Mouse (Mus musculus): ENCODE data around the gene Gm4871. TPM values are rescaled to one million over a fixed set of nuclear protein-coding genes. Genes with fewer than 3 reads are reported as not detected.
"Not testable (repeated sequence)": the region's sequence is repeated elsewhere in the genome, so short reads cannot be mapped to it uniquely, and the experiment has no call there.

Gm4871 gene
- polyA plus RNA-seq, 2 experiments: not detected

GRCm38 (mm10) chr5:145068863-145069262 is 36.3 kb upstream of the Gm4871 start:
- Histone ChIP-seq H3K27me3 (ENCODE audit: control insufficient read depth, insufficient read depth, low read length) (no peaks in the 10 kb centered on the region), H3K27ac (no peak overlapping the region), H3K4me1 (replicated peaks; ENCODE audit: control insufficient read depth in 2 of 2, insufficient read depth in 2 of 2, low read length in 1 of 2) (no peaks in the 10 kb centered on the region), H3K9me3 (ENCODE audit: control insufficient read depth, low read length) (no peaks in the 10 kb centered on the region), H3K4me3 (ENCODE audit: insufficient read depth in 1 of 2, low read depth in 2 of 2, low read length in 2 of 2) (no peak overlapping the region), H3K9ac (replicated peaks) (no peak overlapping the region), H3K36me3 (replicated peaks; ENCODE audit: control insufficient read depth, insufficient read depth, low read depth) (no peaks in the 10 kb centered on the region), H3K4me2 (ENCODE audit: low read depth) (no peak overlapping the region)
- no peak for TF ChIP-seq CTCF (IDR thresholded peaks at IDR 0.05; ENCODE audit: low read depth)
- TF ChIP-seq EP300 (IDR thresholded peaks at IDR 0.05; ENCODE audit: low read depth): no peak
- DNase-seq (ENCODE audit: low read depth in 3 of 3, low spot score in 3 of 3): no peak
- 34% methylated on average over 3 of the region's 3 CpGs for WGBS (ENCODE audit: insufficient replicate concordance)
- ATAC-seq (ENCODE audit: insufficient read depth): no peak

- DNase-seq (ENCODE audit: low read depth in 3 of 3, low spot score in 3 of 3) (no peak), ATAC-seq (ENCODE audit: insufficient read depth) (no peak)
- H3K36me3 ChIP-seq (replicated peaks; ENCODE audit: control insufficient read depth, insufficient read depth, low read depth): no peaks in the 10 kb centered on the region
- no peaks in the 10 kb centered on the region for H3K27me3 ChIP-seq (ENCODE audit: control insufficient read depth, insufficient read depth, low read length)
- no peaks in the 10 kb centered on the region for H3K4me1 ChIP-seq (replicated peaks; ENCODE audit: control insufficient read depth in 2 of 2, insufficient read depth in 2 of 2, low read length in 1 of 2)
- 67% methylated on average over 1 of the region's 1 CpGs for WGBS (ENCODE audit: insufficient replicate concordance)
- no peak overlapping the region for H3K27ac ChIP-seq
- H3K9me3 ChIP-seq (ENCODE audit: control insufficient read depth, low read length): no peaks in the 10 kb centered on the region
- no peak overlapping the region for H3K9ac ChIP-seq (replicated peaks)
- TF ChIP-seq CTCF (IDR thresholded peaks at IDR 0.05; ENCODE audit: low read depth) (no peak), EP300 (IDR thresholded peaks at IDR 0.05; ENCODE audit: low read depth) (no peak)
- H3K4me2 ChIP-seq (ENCODE audit: low read depth): no peak overlapping the region
- no peak overlapping the region for H3K4me3 ChIP-seq (ENCODE audit: insufficient read depth in 1 of 2, low read depth in 2 of 2, low read length in 2 of 2)
Observed at GRCm38 (mm10) chr5:145064765-145065340, 32.3 kb upstream of the Gm4871 start.

- H3K27me3 ChIP-seq (ENCODE audit: control insufficient read depth, insufficient read depth, low read length): no peaks in the 10 kb centered on the region
- DNase-seq (ENCODE audit: low read depth in 3 of 3, low spot score in 3 of 3) (no peak), ATAC-seq (ENCODE audit: insufficient read depth) (no peak)
- H3K9me3 ChIP-seq (ENCODE audit: control insufficient read depth, low read length): no peaks in the 10 kb centered on the region
- H3K4me2 ChIP-seq (ENCODE audit: low read depth): no peak overlapping the region
- TF ChIP-seq CTCF (IDR thresholded peaks at IDR 0.05; ENCODE audit: low read depth) (no peak), EP300 (IDR thresholded peaks at IDR 0.05; ENCODE audit: low read depth) (no peak)
- WGBS (ENCODE audit: insufficient replicate concordance): 68% methylated on average over 2 of the region's 2 CpGs
- H3K36me3 ChIP-seq (replicated peaks; ENCODE audit: control insufficient read depth, insufficient read depth, low read depth): no peaks in the 10 kb centered on the region
- H3K4me1 ChIP-seq (replicated peaks; ENCODE audit: control insufficient read depth in 2 of 2, insufficient read depth in 2 of 2, low read length in 1 of 2): no peaks in the 10 kb centered on the region
- H3K27ac ChIP-seq: no peak overlapping the region
- H3K4me3 ChIP-seq (ENCODE audit: insufficient read depth in 1 of 2, low read depth in 2 of 2, low read length in 2 of 2): no peak overlapping the region
- H3K9ac ChIP-seq (replicated peaks): no peak overlapping the region
Observed at GRCm38 (mm10) chr5:145059524-145059923, 27.0 kb upstream of the Gm4871 start.

GRCm38 (mm10) chr5:145058722-145059121 is 26.2 kb upstream of the Gm4871 start:
- Histone ChIP-seq H3K9ac (replicated peaks) (no peak overlapping the region), H3K27me3 (ENCODE audit: control insufficient read depth, insufficient read depth, low read length) (no peaks in the 10 kb centered on the region), H3K9me3 (ENCODE audit: control insufficient read depth, low read length) (no peaks in the 10 kb centered on the region), H3K4me3 (ENCODE audit: insufficient read depth in 1 of 2, low read depth in 2 of 2, low read length in 2 of 2) (no peak overlapping the region), H3K36me3 (replicated peaks; ENCODE audit: control insufficient read depth, insufficient read depth, low read depth) (no peaks in the 10 kb centered on the region), H3K4me1 (replicated peaks; ENCODE audit: control insufficient read depth in 2 of 2, insufficient read depth in 2 of 2, low read length in 1 of 2) (0 out of 4 replicates have a peak, but pooled peaks cover 0 to 2% of the 10 kb centered on the region in 2 experiments), H3K27ac (no peak overlapping the region), H3K4me2 (ENCODE audit: low read depth) (no peak overlapping the region)
- 72% methylated on average over 7 of the region's 7 CpGs for WGBS (ENCODE audit: insufficient replicate concordance)
- DNase-seq (ENCODE audit: low read depth in 3 of 3, low spot score in 3 of 3) (peak in 1 of 3 experiments; percentile 22), ATAC-seq (ENCODE audit: insufficient read depth) (no peak)
- TF ChIP-seq CTCF (IDR thresholded peaks at IDR 0.05; ENCODE audit: low read depth): no peak
- no peak for TF ChIP-seq EP300 (IDR thresholded peaks at IDR 0.05; ENCODE audit: low read depth)

- Histone ChIP-seq H3K9ac (replicated peaks) (no peak overlapping the region), H3K27me3 (ENCODE audit: control insufficient read depth, insufficient read depth, low read length) (no peaks in the 10 kb centered on the region), H3K4me2 (ENCODE audit: low read depth) (no peak overlapping the region), H3K4me1 (replicated peaks; ENCODE audit: control insufficient read depth in 2 of 2, insufficient read depth in 2 of 2, low read length in 1 of 2) (0 out of 4 replicates have a peak, but pooled peaks cover 0 to 2% of the 10 kb centered on the region in 2 experiments), H3K27ac (no peak overlapping the region), H3K9me3 (ENCODE audit: control insufficient read depth, low read length) (no peaks in the 10 kb centered on the region), H3K4me3 (ENCODE audit: insufficient read depth in 1 of 2, low read depth in 2 of 2, low read length in 2 of 2) (no peak overlapping the region), H3K36me3 (replicated peaks; ENCODE audit: control insufficient read depth, insufficient read depth, low read depth) (no peaks in the 10 kb centered on the region)
- 64% methylated on average over 8 of the region's 8 CpGs for WGBS (ENCODE audit: insufficient replicate concordance)
- TF ChIP-seq EP300 (IDR thresholded peaks at IDR 0.05; ENCODE audit: low read depth): no peak
- no peak for TF ChIP-seq CTCF (IDR thresholded peaks at IDR 0.05; ENCODE audit: low read depth)
- no peak for DNase-seq (ENCODE audit: low read depth in 3 of 3, low spot score in 3 of 3)
- ATAC-seq (ENCODE audit: insufficient read depth): no peak
Observed at GRCm38 (mm10) chr5:145057907-145058306, 25.4 kb upstream of the Gm4871 start.

DNA sequence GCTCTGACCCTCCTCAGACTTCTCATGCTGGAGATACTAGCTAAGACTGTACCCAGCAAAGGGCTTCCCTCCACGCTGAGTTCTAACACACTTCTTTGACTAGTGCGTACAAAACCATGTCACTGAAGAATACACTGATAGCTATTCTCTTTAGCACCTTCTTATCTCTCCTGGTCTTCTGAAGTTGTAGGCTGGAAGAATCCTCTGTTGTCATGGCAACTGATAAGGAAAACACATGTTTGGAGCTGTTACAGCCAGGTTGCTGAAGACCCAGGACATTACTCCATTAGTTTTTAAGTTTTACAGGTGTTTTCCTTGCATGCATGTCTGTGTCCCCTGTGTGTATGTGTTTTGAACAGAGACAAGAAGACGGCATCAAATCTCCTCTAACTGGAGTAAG is 21.6 kb upstream of the Gm4871 start:
- not testable (repeated sequence) for H3K27me3 ChIP-seq (ENCODE audit: control insufficient read depth, insufficient read depth, low read length); H3K4me1 ChIP-seq (replicated peaks; ENCODE audit: control insufficient read depth in 2 of 2, insufficient read depth in 2 of 2, low read length in 1 of 2); H3K9me3 ChIP-seq (ENCODE audit: control insufficient read depth, low read length); H3K4me2 ChIP-seq (ENCODE audit: low read depth); H3K4me3 ChIP-seq (ENCODE audit: insufficient read depth in 1 of 2, low read depth in 2 of 2, low read length in 2 of 2); H3K27ac ChIP-seq; H3K36me3 ChIP-seq (replicated peaks; ENCODE audit: control insufficient read depth, insufficient read depth, low read depth); H3K9ac ChIP-seq (replicated peaks)
- DNase-seq (ENCODE audit: low read depth in 3 of 3, low spot score in 3 of 3) (peak; percentile 20 to 32 (median 22)), ATAC-seq (ENCODE audit: insufficient read depth) (peak; percentile 39; the same call in 1 of the 2 replicates)
- WGBS (ENCODE audit: insufficient replicate concordance): 27% methylated on average over 3 of the region's 3 CpGs

GRCm38 (mm10) chr5:145042690-145043089 is 10.1 kb upstream of the Gm4871 start, which contains the start of gene 1700018F24Rik:
1700018F24Rik (plus strand) TSS chr5:145042990.
- ATAC-seq (ENCODE audit: insufficient read depth); H3K9me3 ChIP-seq (ENCODE audit: control insufficient read depth, low read length); H3K4me2 ChIP-seq (ENCODE audit: low read depth); H3K36me3 ChIP-seq (replicated peaks; ENCODE audit: control insufficient read depth, insufficient read depth, low read depth); H3K4me3 ChIP-seq (ENCODE audit: insufficient read depth in 1 of 2, low read depth in 2 of 2, low read length in 2 of 2); H3K27me3 ChIP-seq (ENCODE audit: control insufficient read depth, insufficient read depth, low read length); H3K9ac ChIP-seq (replicated peaks); DNase-seq (ENCODE audit: low read depth in 3 of 3, low spot score in 3 of 3); H3K27ac ChIP-seq; H3K4me1 ChIP-seq (replicated peaks; ENCODE audit: control insufficient read depth in 2 of 2, insufficient read depth in 2 of 2, low read length in 1 of 2): not testable (repeated sequence)
- 33% methylated on average over 3 of the region's 3 CpGs for WGBS (ENCODE audit: insufficient replicate concordance)

Data from liver, embryonic 14.5 days (tissue).